Mouse (Mus musculus): ENCODE data around the gene Cpd.

DNA sequence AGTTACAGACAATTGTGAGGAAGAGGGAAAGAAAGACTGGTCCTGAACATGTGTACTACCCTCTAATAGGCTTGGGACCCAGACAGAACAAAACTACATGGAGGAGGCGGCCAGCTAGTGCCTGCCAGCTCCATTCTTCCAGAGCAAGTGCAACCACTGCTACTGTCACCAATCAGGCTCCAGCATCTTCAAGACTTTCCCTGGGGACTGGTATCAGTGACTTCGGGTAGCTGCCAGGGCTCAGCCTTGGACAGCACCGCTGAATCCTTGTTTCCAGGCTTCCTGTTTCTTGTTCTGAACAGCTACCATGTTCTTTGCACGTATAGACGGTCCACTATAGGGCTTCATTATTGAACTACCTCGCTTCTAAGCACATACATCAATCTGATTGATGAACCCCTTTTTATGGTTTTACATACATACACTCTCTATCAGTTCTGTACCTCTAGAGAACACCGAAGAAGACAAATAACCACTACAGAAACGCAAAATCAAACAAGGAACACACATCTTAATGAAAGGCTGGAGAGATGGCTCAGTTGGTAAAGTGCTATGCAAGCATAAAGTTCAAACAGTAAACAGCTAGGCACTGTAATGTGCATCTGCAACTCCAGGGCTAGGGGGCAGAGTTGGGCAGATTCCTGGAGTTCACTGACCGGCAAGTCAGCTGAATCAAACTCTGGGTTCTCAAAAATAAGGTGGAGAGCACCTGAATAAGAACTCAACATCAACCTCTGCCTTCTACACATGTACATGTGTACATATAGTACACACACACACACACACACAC, 35.9 kb downstream of the Cpd start:
- TF ChIP-seq POLR2A (IDR thresholded peaks at IDR 0.05; ENCODE audit: insufficient read length, low read depth) (no peak), E2F4 (IDR thresholded peaks at IDR 0.05; ENCODE audit: insufficient read depth) (no peak), USF1 (IDR thresholded peaks at IDR 0.05; ENCODE audit: low read depth) (no peak), REST (IDR thresholded peaks at IDR 0.05; ENCODE audit: insufficient read depth, insufficient read length) (no peak)

Data from myocyte (in vitro differentiated cells).